Mouse (Mus musculus): Measurements from ENCODE around the gene Lrfn3. TPM values are rescaled to one million over a fixed set of nuclear protein-coding genes. Genes with fewer than 3 reads are reported as not detected.

The Lrfn3 gene
- not detected for polyA plus RNA-seq (2014; fragmentation: Illumina TruSeq; extraction: RNeasy Lipid Tissue Mini Kit (QIAGEN cat#74804); ENCODE audit: low read depth, low replicate concordance)

DNA sequence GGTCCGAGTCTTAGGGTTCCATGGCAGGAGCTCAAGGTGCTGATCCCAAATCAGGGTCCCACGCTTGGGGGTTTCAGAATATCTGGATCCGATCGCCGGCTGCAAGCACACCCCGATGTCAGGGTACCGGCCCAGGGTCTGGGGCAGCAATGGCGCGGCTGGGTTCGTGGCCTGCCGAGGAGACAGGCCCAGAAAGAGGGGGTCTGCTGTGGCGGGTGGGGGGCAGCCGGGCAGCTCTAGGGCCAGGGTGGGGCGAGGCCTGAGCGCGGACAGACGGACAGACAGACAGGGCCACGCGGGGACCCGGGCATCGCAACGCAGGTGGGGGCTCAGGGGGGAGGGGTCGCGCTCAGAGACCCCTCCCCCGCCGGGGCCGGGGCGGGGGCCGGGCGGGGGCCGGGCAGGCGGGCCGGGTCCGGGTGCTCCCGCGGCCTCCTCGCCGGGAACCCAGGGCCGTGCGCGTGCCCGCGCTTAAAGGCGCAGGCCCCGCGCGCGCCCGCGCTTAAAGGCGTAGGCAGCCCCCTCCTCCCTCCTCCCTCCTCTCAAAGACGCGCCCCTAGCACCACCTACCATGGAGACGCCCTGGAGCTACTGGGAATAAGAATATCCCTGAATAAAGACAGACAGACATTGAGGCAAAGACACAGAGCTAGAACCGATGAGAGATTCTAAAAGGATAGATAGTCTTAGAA, at the start of gene Lrfn3:
Gene Lrfn3 (minus strand): TSS at position 121 of the 692 bp plus-strand sequence.

DNA sequence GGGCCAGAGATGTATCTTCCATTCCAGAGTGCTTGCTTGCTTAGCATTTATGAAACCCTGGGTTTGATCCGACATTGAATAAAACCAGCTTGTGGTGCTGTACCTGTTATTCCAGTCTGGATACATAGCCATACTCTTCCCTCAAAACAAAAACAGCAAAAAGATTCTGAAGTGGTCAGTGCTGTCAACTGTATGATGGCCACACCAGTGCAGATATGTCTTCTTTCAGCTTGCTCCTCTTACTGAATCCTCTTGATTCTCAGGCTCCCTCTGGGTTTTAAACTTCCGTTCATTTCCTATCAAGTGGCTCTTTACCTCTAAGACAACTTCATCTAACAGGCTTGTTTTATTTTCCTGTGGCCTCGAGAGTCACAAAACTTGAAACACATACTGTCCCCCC, 38.8 kb downstream of the Lrfn3 start, which contains the start of gene Sdhaf1:
Gene Sdhaf1 (minus strand): TSS at position 101 of the 400 bp plus-strand sequence.

GRCm38 (mm10) chr7:30321539-30322284, 40.9 kb downstream of the Lrfn3 start, which contains the start of gene E130208F15Rik:
E130208F15Rik (plus strand) TSS chr7:30321740.

GRCm38 (mm10) chr7:30314721-30315155, 47.8 kb downstream of the Lrfn3 start, which contains the start of gene Syne4:
Syne4 (plus strand) TSS chr7:30314807.

GRCm38 (mm10) chr7:30308076-30309005, 54.2 kb downstream of the Lrfn3 start, which contains the start of gene Alkbh6:
Alkbh6 (plus strand) TSS chr7:30308717.

Other genes starting within 250 kb of the Lrfn3 start
- 11.5 TPM for gene Zfp382, start 240.8 kb downstream of the Lrfn3 start, polyA plus RNA-seq (2014; fragmentation: Illumina TruSeq; extraction: RNeasy Lipid Tissue Mini Kit (QIAGEN cat#74804); ENCODE audit: low read depth, low replicate concordance)
- gene Zfp146, start 193.0 kb downstream of the Lrfn3 start, polyA plus RNA-seq (2014; fragmentation: Illumina TruSeq; extraction: RNeasy Lipid Tissue Mini Kit (QIAGEN cat#74804); ENCODE audit: low read depth, low replicate concordance), result 13.3 TPM
- 0.74 TPM for gene Cox7a1, start 178.6 kb downstream of the Lrfn3 start, polyA plus RNA-seq (2014; fragmentation: Illumina TruSeq; extraction: RNeasy Lipid Tissue Mini Kit (QIAGEN cat#74804); ENCODE audit: low read depth, low replicate concordance)
- gene Capns1, start 164.0 kb downstream of the Lrfn3 start, polyA plus RNA-seq (2014; fragmentation: Illumina TruSeq; extraction: RNeasy Lipid Tissue Mini Kit (QIAGEN cat#74804); ENCODE audit: low read depth, low replicate concordance), result 117 TPM
- 3.9 TPM for gene Polr2i, start 130.8 kb downstream of the Lrfn3 start, polyA plus RNA-seq (2014; fragmentation: Illumina TruSeq; extraction: RNeasy Lipid Tissue Mini Kit (QIAGEN cat#74804); ENCODE audit: low read depth, low replicate concordance)
- gene Tbcb, start 130.5 kb downstream of the Lrfn3 start, polyA plus RNA-seq (2014; fragmentation: Illumina TruSeq; extraction: RNeasy Lipid Tissue Mini Kit (QIAGEN cat#74804); ENCODE audit: low read depth, low replicate concordance), result 8.5 TPM
- gene Ovol3, start 127.0 kb downstream of the Lrfn3 start, polyA plus RNA-seq (2014; fragmentation: Illumina TruSeq; extraction: RNeasy Lipid Tissue Mini Kit (QIAGEN cat#74804); ENCODE audit: low read depth, low replicate concordance), result not detected
- 0.63 TPM for gene Thap8, start 82.7 kb downstream of the Lrfn3 start, polyA plus RNA-seq (2014; fragmentation: Illumina TruSeq; extraction: RNeasy Lipid Tissue Mini Kit (QIAGEN cat#74804); ENCODE audit: low read depth, low replicate concordance)
- gene Wdr62, start 82.4 kb downstream of the Lrfn3 start, polyA plus RNA-seq (2014; fragmentation: Illumina TruSeq; extraction: RNeasy Lipid Tissue Mini Kit (QIAGEN cat#74804); ENCODE audit: low read depth, low replicate concordance), result 22.5 TPM
- 9.1 TPM for gene Clip3, start 71.0 kb downstream of the Lrfn3 start, polyA plus RNA-seq (2014; fragmentation: Illumina TruSeq; extraction: RNeasy Lipid Tissue Mini Kit (QIAGEN cat#74804); ENCODE audit: low read depth, low replicate concordance)
- 1.8 TPM for gene Alkbh6, start 54.1 kb downstream of the Lrfn3 start, polyA plus RNA-seq (2014; fragmentation: Illumina TruSeq; extraction: RNeasy Lipid Tissue Mini Kit (QIAGEN cat#74804); ENCODE audit: low read depth, low replicate concordance)
- 0.78 TPM for gene Syne4, start 48.0 kb downstream of the Lrfn3 start, polyA plus RNA-seq (2014; fragmentation: Illumina TruSeq; extraction: RNeasy Lipid Tissue Mini Kit (QIAGEN cat#74804); ENCODE audit: low read depth, low replicate concordance)
- gene E130208F15Rik, start 41.0 kb downstream of the Lrfn3 start, polyA plus RNA-seq (2014; fragmentation: Illumina TruSeq; extraction: RNeasy Lipid Tissue Mini Kit (QIAGEN cat#74804); ENCODE audit: low read depth, low replicate concordance), result 0.57 TPM
- gene Sdhaf1, start 38.9 kb downstream of the Lrfn3 start, polyA plus RNA-seq (2014; fragmentation: Illumina TruSeq; extraction: RNeasy Lipid Tissue Mini Kit (QIAGEN cat#74804); ENCODE audit: low read depth, low replicate concordance), result 2.2 TPM
- not detected for gene Tyrobp, start 51.0 kb upstream of the Lrfn3 start, polyA plus RNA-seq (2014; fragmentation: Illumina TruSeq; extraction: RNeasy Lipid Tissue Mini Kit (QIAGEN cat#74804); ENCODE audit: low read depth, low replicate concordance)
- not detected for gene Hcst, start 57.1 kb upstream of the Lrfn3 start, polyA plus RNA-seq (2014; fragmentation: Illumina TruSeq; extraction: RNeasy Lipid Tissue Mini Kit (QIAGEN cat#74804); ENCODE audit: low read depth, low replicate concordance)
- gene Nfkbid, start 59.0 kb upstream of the Lrfn3 start, polyA plus RNA-seq (2014; fragmentation: Illumina TruSeq; extraction: RNeasy Lipid Tissue Mini Kit (QIAGEN cat#74804); ENCODE audit: low read depth, low replicate concordance), result 0.10 TPM
- 1.3 TPM for gene Aplp1, start 82.8 kb upstream of the Lrfn3 start, polyA plus RNA-seq (2014; fragmentation: Illumina TruSeq; extraction: RNeasy Lipid Tissue Mini Kit (QIAGEN cat#74804); ENCODE audit: low read depth, low replicate concordance)
- gene Kirrel2, start 94.9 kb upstream of the Lrfn3 start, polyA plus RNA-seq (2014; fragmentation: Illumina TruSeq; extraction: RNeasy Lipid Tissue Mini Kit (QIAGEN cat#74804); ENCODE audit: low read depth, low replicate concordance), result not detected
- 0.07 TPM for gene Nphs1, start 95.5 kb upstream of the Lrfn3 start, polyA plus RNA-seq (2014; fragmentation: Illumina TruSeq; extraction: RNeasy Lipid Tissue Mini Kit (QIAGEN cat#74804); ENCODE audit: low read depth, low replicate concordance)
- gene Prodh2, start 130.8 kb upstream of the Lrfn3 start, polyA plus RNA-seq (2014; fragmentation: Illumina TruSeq; extraction: RNeasy Lipid Tissue Mini Kit (QIAGEN cat#74804); ENCODE audit: low read depth, low replicate concordance), result not detected
- 4.2 TPM for gene Arhgap33, start 172.3 kb upstream of the Lrfn3 start, polyA plus RNA-seq (2014; fragmentation: Illumina TruSeq; extraction: RNeasy Lipid Tissue Mini Kit (QIAGEN cat#74804); ENCODE audit: low read depth, low replicate concordance)
- gene Hspb6, start 189.4 kb upstream of the Lrfn3 start, polyA plus RNA-seq (2014; fragmentation: Illumina TruSeq; extraction: RNeasy Lipid Tissue Mini Kit (QIAGEN cat#74804); ENCODE audit: low read depth, low replicate concordance), result 35.8 TPM
- gene Proser3, start 189.5 kb upstream of the Lrfn3 start, polyA plus RNA-seq (2014; fragmentation: Illumina TruSeq; extraction: RNeasy Lipid Tissue Mini Kit (QIAGEN cat#74804); ENCODE audit: low read depth, low replicate concordance), result 5.3 TPM
- 9.7 TPM for gene Lin37, start 197.1 kb upstream of the Lrfn3 start, polyA plus RNA-seq (2014; fragmentation: Illumina TruSeq; extraction: RNeasy Lipid Tissue Mini Kit (QIAGEN cat#74804); ENCODE audit: low read depth, low replicate concordance)
- gene U2af1l4, start 200.5 kb upstream of the Lrfn3 start, polyA plus RNA-seq (2014; fragmentation: Illumina TruSeq; extraction: RNeasy Lipid Tissue Mini Kit (QIAGEN cat#74804); ENCODE audit: low read depth, low replicate concordance), result 13.3 TPM
- 0.97 TPM for gene Gm49396, start 200.6 kb upstream of the Lrfn3 start, polyA plus RNA-seq (2014; fragmentation: Illumina TruSeq; extraction: RNeasy Lipid Tissue Mini Kit (QIAGEN cat#74804); ENCODE audit: low read depth, low replicate concordance)
- gene Psenen, start 200.9 kb upstream of the Lrfn3 start, polyA plus RNA-seq (2014; fragmentation: Illumina TruSeq; extraction: RNeasy Lipid Tissue Mini Kit (QIAGEN cat#74804); ENCODE audit: low read depth, low replicate concordance), result 22.6 TPM
- gene Igflr1, start 202.7 kb upstream of the Lrfn3 start, polyA plus RNA-seq (2014; fragmentation: Illumina TruSeq; extraction: RNeasy Lipid Tissue Mini Kit (QIAGEN cat#74804); ENCODE audit: low read depth, low replicate concordance), result not detected
- gene Kmt2b, start 226.0 kb upstream of the Lrfn3 start, polyA plus RNA-seq (2014; fragmentation: Illumina TruSeq; extraction: RNeasy Lipid Tissue Mini Kit (QIAGEN cat#74804); ENCODE audit: low read depth, low replicate concordance), result 7.6 TPM
- gene Zbtb32, start 236.1 kb upstream of the Lrfn3 start, polyA plus RNA-seq (2014; fragmentation: Illumina TruSeq; extraction: RNeasy Lipid Tissue Mini Kit (QIAGEN cat#74804); ENCODE audit: low read depth, low replicate concordance), result 21.3 TPM